Mouse (Mus musculus) lung, adult 2 months (tissue): Measurements from ENCODE around the gene Babam1. TPM values are rescaled to one million over a fixed set of nuclear protein-coding genes. Genes with fewer than 3 reads are reported as not detected.

Source experiments
- DNase-seq: peaks from one replicate; pipeline ENCODE4 v3.0.0; 2022
- H3K4me1 ChIP-seq: fragments of 200-500 bp; 2 replicates; pipeline ENCODE4 v1.6.1; 2011; ENCODE audit warnings: low read length; ENCODE audit not compliant: control insufficient read depth, insufficient read depth
- H3K4me3 ChIP-seq: fragments of 200-500 bp; replicated peaks from 2 replicates; pipeline ENCODE3; 2011; ENCODE audit warnings: low read depth, mild to moderate bottlenecking, control low read depth, low read length; ENCODE audit errors: extremely low read depth
- CTCF ChIP-seq: fragments of 200-500 bp; IDR thresholded peaks from 2 replicates; pipeline ENCODE4 v1.5.1; 2011; ENCODE audit warnings: mild to moderate bottlenecking, low read length, control low read depth; ENCODE audit not compliant: insufficient read depth
- POLR2A ChIP-seq: fragments of 200-500 bp; IDR thresholded peaks from 2 replicates; pipeline ENCODE4 v1.6.1; 2011; ENCODE audit warnings: low read depth, mild to moderate bottlenecking, control low read depth, low read length, borderline replicate concordance; ENCODE audit errors: extremely low read depth
- WGBS: fragments of 180-500 bp; shearing (Covaris S2); methylation state at CpG from one replicate; pipeline ENCODE4 v1.1.7; 2018; 5-methylcytosine and 5-hydroxymethylcytosine counted together
- polyA plus RNA-seq: library from polyadenylated mRNA; depleted of rRNA; stranded (reverse); fragments of >200 nt; gene quantifications from 2 replicates; pipeline ENCODE4 v1.2.3, GENCODE M21; 2012

The Babam1 gene
- polyA plus RNA-seq, 1 experiment = 145 TPM

GRCm38 (mm10) chr8:71392391-71392790 lies 4.3 kb upstream of the Babam1 start:
- TF ChIP-seq POLR2A = no peak
- no peak for TF ChIP-seq CTCF
- peaks cover 17% of the 10 kb centered on the region for H3K4me1 ChIP-seq
- no peak for DNase-seq
- H3K4me3 ChIP-seq = no peak overlapping the region
- WGBS = 85% methylated on average over 5 of the region's 5 CpGs

GRCm38 (mm10) chr8:71392871-71393270 lies 3.8 kb upstream of the Babam1 start:
- DNase-seq = peak; percentile 28

GRCm38 (mm10) chr8:71394481-71394880 lies 2.2 kb upstream of the Babam1 start:
- 53% methylated on average over 7 of the region's 7 CpGs for WGBS
- Histone ChIP-seq H3K4me3 (peak overlapping the region; percentile 58), H3K4me1 (peaks cover 9% of the 10 kb centered on the region)
- TF ChIP-seq POLR2A (no peak), CTCF (no peak)
- DNase-seq = peak; percentile 6

More at GRCm38 (mm10) chr8:71392871-71393270, 3.8 kb upstream of the Babam1 start:
- TF ChIP-seq CTCF (no peak), POLR2A (no peak)
- H3K4me1 ChIP-seq = peaks cover 18% of the 10 kb centered on the region
- peak overlapping the region; percentile 31 for H3K4me3 ChIP-seq
- 17% methylated on average over 3 of the region's 3 CpGs for WGBS

GRCm38 (mm10) chr8:71395071-71395470 lies 1.6 kb upstream of the Babam1 start:
- Histone ChIP-seq H3K4me1 (peaks cover 9% of the 10 kb centered on the region), H3K4me3 (peak overlapping the region; percentile 58)
- peak; percentile 8 for DNase-seq
- WGBS = 54% methylated on average over 10 of the region's 10 CpGs
- no peak for TF ChIP-seq POLR2A
- TF ChIP-seq CTCF = no peak

- H3K4me1 ChIP-seq = peaks cover 9% of the 10 kb centered on the region
- 52% methylated on average over 9 of the region's 9 CpGs for WGBS
- DNase-seq = peak; percentile 42
- TF ChIP-seq CTCF (no peak), POLR2A (peak; percentile 83; the same call in 1 of the 2 replicates)
- peak within 1 kb of the TSS; percentile 58 for H3K4me3 ChIP-seq
Observed at GRCm38 (mm10) chr8:71395629-71396028, 1.0 kb upstream of the Babam1 start, which contains the start of gene Ushbp1. TSS of gene Ushbp1 (minus strand) at chr8:71395802.

GRCm38 (mm10) chr8:71397701-71398100 lies 1.0 kb downstream of the Babam1 start:
- Histone ChIP-seq H3K4me3 (no peak overlapping the region), H3K4me1 (peaks cover 9% of the 10 kb centered on the region)
- DNase-seq = no peak
- 83% methylated on average over 12 of the region's 12 CpGs for WGBS
- no peak for TF ChIP-seq POLR2A
- TF ChIP-seq CTCF = no peak

- WGBS = 96% methylated on average over 2 of the region's 2 CpGs
- TF ChIP-seq CTCF (no peak), POLR2A (no peak)
- H3K4me1 ChIP-seq = peaks cover 9% of the 10 kb centered on the region
Observed at GRCm38 (mm10) chr8:71400826-71401225, 4.2 kb downstream of the Babam1 start.

GRCm38 (mm10) chr8:71401454-71401853 lies 4.8 kb downstream of the Babam1 start:
- no peak for DNase-seq
- TF ChIP-seq CTCF = no peak
- TF ChIP-seq POLR2A = no peak

More at GRCm38 (mm10) chr8:71400826-71401225, 4.2 kb downstream of the Babam1 start:
- DNase-seq = no peak
- H3K4me3 ChIP-seq = no peak overlapping the region

GRCm38 (mm10) chr8:71402446-71402964 lies 5.8 kb downstream of the Babam1 start:
- WGBS = 87% methylated on average over 9 of the region's 9 CpGs
- TF ChIP-seq POLR2A (no peak), CTCF (no peak)
- no peak for DNase-seq
- Histone ChIP-seq H3K4me3 (no peak overlapping the region), H3K4me1 (peaks cover 7% of the 10 kb centered on the region)

More at GRCm38 (mm10) chr8:71401454-71401853, 4.8 kb downstream of the Babam1 start:
- H3K4me3 ChIP-seq = no peak overlapping the region
- peaks cover 8% of the 10 kb centered on the region for H3K4me1 ChIP-seq

- 64% methylated on average over 6 of the region's 6 CpGs for WGBS
- TF ChIP-seq CTCF = no peak
- no peak for TF ChIP-seq POLR2A
- Histone ChIP-seq H3K4me1 (peaks cover 6% of the 10 kb centered on the region; the same call in 1 of the 2 replicates), H3K4me3 (no peak overlapping the region)
- no peak for DNase-seq
Observed at GRCm38 (mm10) chr8:71403107-71403885, 6.6 kb downstream of the Babam1 start.
